Mouse (Mus musculus) inflammation-experienced regulatory T-cells, adult 6 months (primary cell): ENCODE results near the gene Gm16503. TPM values are rescaled to one million over a fixed set of nuclear protein-coding genes. Genes with fewer than 3 reads are reported as not detected.

ENCODE experiments used
- polyA plus RNA-seq, 3 experiments: library from polyadenylated mRNA; unstranded; fragments of 100-300 nt; shearing (Covaris generic); gene quantifications; one replicate each; pipeline ENCODE4 v1.2.1; 2017

The Gm16503 gene
- polyA plus RNA-seq, 3 experiments from 2014 or later = 0.14 to 0.27 TPM; not detected in 1

Other genes starting within 250 kb of the Gm16503 start
- gene Zfp988, start 234.5 kb upstream of the Gm16503 start, polyA plus RNA-seq = 1 to 10 TPM in 1 of 3 experiments, under 1 TPM in 2; 0.54 to 1.0 (median 0.65) TPM
- not detected for gene Zfp978, start 178.9 kb upstream of the Gm16503 start, polyA plus RNA-seq
- under 1 TPM in 1 of 3 experiments, not detected in 2; 0.42 TPM for gene Zfp982, start 47.8 kb upstream of the Gm16503 start, polyA plus RNA-seq
- gene Zfp985, start 13.1 kb downstream of the Gm16503 start, polyA plus RNA-seq = 1 to 10 TPM; 1.5 to 4.5 (median 2.3) TPM
- under 1 TPM in 2 of 3 experiments, not detected in 1; 0.20 to 0.58 TPM for gene Zfp979, start 102.3 kb downstream of the Gm16503 start, polyA plus RNA-seq
- 1 to 10 TPM in 1 of 3 experiments, under 1 TPM in 1, not detected in 1; 0.79 to 2.3 TPM for gene Zfp534, start 162.3 kb downstream of the Gm16503 start, polyA plus RNA-seq